Mouse (Mus musculus): Measurements from ENCODE around the gene Zc3h7a.
"Not testable (repeated sequence)": the region's sequence is repeated elsewhere in the genome, so short reads cannot be mapped to it uniquely, and the experiment has no call there.

Gene Zc3h7a

DNA sequence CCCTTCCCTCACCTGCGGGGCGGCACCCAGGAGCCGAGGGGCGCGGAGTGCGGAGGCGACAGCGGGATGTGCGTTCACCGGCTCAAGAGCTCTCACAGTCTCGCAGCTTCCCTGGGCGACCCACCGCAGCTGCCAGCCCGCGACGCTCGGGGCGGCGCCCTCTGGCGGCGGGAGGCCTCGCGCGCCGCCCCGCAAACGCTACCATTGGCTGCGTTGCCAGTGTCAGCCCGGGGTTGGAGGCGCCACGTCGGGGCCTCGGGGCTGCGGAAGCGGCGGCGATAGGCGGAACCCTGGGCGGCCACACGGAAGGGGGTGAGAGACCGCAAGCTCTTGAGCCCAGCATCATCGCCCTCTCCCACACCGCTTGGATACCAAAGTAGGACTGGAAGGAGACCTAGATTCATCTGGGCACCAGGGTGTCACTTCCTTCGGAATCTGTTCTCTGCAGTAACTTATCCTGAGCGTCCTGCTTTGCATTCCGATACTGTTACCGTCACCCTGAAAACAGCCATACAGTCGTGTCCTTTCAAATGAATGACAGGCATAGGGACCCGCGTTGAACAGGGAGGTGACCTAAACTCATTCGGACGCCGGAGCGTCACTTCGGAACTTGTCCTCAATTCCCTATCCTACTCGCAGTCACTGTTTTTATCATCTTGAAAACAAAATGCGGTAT is at the start of gene Zc3h7a:
Zc3h7a (minus strand) TSS at position 186 of the 676 bp plus-strand sequence.
- DNase-seq, result peak; percentile 89

DNA sequence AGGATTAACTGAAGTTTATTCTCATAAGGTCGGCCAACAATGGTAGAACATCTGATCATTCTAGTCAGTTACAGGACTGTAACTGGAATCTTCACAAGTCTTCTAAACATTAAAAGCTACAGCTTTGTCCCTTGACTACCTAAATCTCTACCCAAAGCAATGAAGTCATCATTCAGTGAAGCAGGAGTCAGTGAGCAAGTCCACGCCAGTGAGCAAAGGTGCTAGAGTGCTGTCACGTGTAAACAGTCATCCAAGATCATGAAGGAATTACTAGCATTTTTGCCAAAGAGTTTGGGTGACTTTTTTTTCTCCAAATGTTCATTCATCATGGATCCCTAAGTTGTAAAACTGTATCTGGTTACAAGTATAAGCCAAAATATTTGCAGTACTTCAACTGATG is 41.6 kb upstream of the Zc3h7a start:
- DNase-seq, result no peak

DNA sequence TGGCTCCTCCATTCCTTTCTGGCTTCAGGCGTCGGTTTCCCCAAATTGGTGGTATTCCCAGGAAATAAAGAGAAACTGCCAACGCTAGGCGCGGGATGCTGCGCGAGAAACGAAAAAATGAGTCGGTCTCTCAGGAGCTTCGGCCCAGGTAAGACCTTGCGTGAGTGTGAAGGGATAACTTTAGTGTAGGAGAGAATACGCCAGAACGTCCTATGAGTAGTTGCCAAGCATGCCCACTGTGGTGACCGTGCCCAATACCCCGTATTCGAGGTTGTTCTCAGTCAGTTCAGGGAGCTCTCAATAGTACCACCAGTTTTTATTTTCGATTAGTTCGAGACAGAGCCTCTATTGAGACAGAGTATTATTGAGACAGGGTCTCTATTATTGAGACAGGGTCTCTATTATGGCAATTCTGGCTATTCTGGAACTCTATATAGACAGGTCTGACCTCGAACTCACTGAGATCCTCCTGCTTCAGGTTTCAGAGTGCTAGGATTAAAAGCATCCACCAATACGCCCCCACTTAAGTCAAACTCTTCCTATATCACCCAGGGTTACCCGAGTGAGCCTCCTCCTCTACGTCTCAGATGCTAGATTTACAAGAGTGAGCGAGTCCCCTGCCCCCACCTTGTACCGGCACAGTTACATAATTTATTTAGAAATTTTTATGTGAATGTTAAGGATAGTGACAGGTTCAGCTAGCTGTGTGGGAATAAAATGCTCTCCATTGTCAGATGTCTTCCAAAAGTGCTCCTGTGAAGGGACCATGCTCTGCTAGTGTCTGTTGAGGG is 27.6 kb upstream of the Zc3h7a start:
- DNase-seq, result no peak

DNA sequence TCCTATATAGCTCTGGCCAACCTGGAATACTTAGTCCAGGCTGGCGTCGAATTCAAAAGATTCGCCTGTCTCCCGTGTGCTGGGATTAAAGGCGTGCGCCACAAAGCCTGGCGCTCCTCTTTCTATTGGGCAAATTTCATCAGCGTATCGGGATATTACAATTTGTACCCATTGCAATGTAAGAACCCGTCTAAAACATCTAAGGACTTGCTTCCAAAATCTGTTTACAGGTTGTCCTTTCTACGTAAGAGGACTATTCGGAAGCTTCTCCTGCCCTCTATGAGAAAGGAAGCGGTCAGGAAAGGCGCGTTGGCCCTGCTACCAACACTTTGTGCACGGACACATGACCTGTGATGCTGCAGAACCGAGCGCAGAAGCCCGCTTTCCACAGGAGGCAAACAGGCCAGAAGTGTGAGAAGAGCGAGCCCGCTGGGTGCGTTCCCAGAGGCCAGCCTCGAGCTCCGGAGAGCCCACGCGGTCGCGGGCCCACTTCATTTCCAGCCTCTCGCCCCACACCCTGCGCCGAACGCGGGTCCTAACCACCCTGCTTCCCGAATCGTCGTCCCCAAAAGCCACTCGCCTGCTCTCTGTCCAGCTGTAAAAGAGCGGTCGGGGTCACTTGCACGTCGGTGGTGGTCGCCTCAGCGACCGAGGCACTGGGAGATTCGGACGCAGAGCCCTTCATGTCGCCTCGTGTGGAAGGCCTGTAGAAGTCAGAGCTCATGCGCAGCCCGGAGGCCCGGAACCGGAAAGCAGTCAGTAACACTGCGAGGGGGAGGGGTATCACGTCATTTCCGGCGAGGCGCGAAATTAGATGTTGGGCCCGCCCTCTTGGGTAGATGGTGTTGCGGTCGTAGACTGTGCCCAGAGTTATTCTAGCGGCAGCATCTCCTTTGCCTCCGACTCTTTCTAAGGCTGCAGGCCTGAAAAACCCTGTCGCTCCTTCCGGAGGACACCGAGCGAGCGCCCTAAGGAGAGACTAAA is 26.7 kb upstream of the Zc3h7a start, which contains the start of gene Rsl1d1:
Rsl1d1 (minus strand) TSS at position 761 of the 984 bp plus-strand sequence.
- DNase-seq, result peak; percentile 89

DNA sequence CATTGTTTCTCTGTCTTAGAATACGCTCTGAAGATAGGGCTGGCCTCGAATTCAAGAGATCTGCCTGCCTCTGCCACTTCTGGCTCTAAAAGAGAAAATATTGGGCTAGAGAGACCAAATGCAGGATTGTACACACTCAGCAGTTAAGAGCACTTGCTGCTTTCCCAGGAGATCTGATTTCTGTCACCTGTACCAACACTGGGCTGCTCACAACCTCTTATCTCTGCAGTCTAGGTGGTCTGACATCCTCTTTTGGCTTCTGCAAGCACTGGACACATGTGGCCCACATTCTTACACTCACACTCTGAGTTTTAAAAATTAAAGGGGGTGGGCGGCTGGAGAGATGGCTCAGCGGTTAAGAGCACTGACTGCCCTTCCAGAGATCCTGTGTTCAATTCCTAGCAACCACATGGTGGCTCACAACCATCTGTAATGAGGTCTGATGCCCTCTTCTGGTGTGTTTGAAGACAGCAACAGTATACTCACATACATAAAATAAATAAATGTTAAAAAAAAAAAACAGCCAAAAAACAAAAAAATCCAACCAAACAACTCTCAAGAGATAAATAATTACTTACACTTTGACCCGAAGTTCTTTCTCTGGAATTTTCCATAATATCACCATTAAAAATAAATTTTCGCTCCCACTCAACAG is 25.7 kb upstream of the Zc3h7a start:
- DNase-seq, result no peak

DNA sequence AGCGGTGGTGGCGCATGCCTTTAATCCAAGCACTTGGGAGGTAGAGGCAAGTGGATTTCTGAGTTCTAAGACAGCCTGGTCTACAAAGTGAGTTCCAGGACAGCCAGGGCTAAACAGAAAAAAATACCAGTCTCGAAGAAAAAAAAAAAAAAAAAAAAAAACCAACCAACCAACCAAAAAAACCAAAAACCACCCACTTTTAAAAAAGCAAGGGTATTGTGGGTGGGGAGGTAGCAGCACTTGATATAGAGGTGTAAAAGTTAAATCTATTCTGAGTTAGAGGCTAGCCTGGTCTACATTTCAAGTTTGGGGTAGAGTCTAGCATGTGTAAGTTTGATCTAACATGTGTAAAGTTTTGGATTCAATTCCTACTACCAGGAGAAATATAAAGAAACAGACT is 24.1 kb upstream of the Zc3h7a start:
- DNase-seq, result no peak

DNA sequence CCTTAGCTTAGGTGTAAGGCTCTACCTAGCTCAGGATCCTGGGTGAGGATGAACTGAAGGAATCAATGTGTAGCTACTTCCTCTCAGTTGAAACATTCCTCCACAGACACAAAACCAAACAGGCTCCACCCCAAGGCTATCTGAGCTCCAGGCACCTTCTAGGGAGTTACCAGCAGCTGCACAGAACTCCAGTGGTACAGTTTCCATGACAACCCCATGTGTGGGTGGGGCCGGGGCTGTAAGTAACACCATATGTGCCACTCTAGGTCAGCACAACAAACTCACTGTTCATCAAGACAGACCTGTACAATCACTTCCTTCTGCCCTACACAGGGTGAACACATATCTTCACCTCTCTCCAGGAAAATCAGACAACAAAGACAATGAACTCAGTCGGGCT is 22.3 kb upstream of the Zc3h7a start:
- no peak for DNase-seq

DNA sequence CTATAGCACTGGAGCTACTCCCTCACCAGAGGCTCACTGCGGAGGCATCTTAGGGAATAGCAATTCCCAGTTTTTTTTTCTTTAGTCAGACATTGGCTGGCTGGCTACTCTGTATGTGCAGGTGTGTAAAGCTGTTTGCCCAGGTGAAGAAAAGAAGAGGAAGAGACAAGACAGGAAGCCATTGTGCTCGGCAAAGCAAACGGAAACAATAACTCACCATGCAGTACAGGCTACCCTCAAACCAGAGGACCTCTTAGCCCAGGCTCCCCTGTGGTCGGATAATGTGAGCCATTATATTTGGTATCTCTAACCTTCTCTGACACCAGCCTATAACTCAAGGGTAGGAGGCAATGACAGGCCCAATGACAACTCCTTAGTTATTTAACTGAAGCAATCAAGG is 20.9 kb upstream of the Zc3h7a start:
- DNase-seq, result no peak

DNA sequence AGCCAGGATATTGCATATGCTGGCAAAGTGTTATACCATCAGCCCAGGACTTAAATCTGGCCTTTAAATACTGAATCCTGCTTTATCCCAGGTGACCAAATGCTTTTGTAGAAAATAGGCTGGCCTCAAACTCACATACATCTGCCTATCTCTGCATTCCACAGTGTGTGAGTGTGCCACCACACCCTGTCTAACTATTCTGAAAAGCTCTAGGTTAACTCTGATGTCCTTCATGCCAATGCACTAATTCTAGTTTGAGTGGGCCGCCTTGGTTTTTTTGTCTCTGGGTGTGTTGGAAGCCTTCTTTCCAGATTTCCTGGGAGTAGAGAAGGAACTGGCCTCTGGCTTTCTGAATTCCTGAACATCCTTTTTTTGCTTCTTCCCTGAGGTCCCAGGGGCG is 17.0 kb upstream of the Zc3h7a start:
- DNase-seq, result no peak

DNA sequence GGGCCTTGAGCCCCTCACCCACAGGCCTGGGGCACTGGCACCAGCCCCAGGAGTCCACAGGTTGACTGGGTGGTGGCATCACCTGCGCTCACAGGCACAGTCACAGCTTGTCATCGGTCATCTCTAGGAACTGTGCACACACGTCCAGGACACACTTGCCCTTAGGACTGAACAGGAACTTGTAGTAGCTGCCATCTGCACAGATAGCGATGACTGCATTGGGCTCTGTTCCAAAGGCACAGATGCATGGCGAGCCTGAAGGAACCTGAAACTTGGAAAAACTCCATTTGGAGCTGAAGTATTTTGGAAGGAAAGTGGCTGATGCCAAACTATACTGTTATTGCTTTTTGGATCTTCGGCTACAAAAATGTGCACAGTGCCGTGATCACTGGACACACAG is 14.0 kb upstream of the Zc3h7a start:
- DNase-seq, result no peak

DNA sequence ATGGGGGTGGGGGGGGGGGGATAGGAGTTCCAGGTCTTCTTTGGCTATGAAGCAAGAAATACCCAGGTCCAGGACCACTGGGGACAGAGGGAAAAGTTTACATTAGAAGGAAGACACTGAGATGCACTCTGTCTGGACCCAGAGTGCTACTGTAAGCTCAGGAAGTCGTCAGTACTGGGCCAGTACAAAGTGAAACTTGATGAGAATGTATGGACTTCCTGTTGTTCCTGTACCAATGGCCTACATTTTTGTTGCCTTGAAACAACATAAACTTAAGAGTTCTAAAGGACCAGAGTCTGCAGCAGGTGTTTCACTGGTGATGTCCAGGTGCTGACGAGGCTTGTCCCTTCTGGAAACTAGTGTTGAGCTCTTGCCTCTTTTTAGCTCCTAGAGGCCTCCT is 1.2 kb upstream of the Zc3h7a start:
- no peak for DNase-seq

DNA sequence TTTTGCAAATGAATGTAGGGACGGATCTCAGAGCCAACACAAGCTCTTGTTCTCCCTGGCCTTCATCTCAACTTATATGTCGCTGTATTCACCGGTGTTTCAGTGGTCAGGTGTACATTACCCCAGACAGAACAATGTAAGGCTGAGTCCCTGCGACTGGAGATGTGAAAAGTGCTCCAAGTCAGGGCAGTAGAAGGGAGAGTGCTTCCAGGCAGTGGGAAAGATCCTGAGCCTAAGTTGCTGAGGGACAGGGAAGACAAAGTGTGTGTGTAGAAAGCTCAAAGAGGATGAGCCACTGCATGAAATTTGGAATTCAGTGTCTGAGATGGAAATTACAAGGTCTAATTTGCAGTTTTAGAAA is 671 bp upstream of the Zc3h7a start:
- DNase-seq, result no peak

DNA sequence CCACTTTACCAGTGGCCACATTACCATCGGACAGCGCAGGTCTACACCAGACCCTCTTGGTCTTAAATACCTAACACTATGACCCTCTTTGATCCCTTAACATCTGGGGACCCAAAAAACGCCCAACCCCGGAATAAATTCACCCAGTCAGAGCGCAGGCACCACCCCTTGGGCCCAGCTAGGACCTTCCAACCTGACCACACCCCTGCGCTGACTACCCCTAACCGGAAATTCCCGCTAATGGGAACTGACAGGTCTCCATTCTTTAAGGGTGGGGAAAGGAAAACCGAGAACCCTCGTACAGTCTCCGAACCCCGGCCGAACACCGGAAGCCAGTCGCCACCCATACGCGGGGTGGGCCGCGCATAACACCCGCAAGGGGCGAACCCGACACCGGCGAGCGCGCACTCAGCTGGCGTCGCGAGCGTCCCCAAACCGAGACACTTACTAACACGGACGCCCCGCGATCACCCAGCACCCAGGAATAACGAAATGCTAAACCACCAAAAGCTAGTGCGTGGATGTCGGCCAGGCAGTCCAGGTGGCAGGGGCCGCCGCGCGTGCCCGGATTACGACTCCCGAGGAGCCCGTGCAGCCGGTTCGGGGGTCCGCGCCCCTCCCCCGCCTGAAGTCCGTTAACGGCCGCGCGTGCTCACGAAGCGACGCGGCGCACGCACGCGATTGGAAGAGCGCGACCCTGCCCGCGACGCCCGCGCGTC is 545 bp downstream of the Zc3h7a start:
- DNase-seq, result peak; percentile 71

DNA sequence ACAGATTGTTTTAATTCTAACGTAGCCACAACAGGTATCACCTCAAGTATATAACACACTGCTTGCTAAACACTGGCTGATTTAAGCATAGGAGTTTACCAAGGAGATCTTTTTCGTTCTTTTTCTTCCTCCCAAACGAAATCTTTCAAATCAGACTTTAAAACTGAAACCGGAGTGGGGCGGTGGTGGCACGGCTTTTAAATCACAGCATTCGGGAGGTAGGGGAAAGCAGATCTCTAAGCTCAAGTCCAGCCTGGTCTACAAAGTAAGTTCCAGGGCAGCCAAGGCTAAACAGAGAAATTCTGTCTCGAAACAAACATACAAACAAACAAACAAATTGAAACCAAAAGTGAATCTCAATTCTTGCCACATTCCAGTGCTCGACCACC is 1.1 kb downstream of the Zc3h7a start:
- DNase-seq, result no peak

DNA sequence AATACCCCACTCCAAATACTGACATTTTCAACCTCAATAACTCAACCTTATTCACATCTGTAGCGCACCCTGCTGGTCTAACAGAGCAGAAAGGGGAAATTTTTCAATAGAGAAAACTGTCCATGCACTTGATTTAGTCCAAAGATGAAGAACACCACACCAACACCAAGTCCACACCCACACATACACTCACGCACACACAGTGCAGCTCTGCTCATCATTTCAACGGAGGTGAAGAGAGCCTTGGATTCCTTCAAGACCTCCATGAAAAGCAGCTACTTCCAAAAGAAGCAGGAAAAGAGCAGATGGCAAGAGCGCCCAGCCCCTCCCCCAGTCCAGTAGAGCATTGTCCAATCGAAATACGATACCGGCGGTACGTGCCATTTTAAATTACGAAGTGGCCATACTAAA is 1.5 kb downstream of the Zc3h7a start:
- peak; percentile 51 for DNase-seq

DNA sequence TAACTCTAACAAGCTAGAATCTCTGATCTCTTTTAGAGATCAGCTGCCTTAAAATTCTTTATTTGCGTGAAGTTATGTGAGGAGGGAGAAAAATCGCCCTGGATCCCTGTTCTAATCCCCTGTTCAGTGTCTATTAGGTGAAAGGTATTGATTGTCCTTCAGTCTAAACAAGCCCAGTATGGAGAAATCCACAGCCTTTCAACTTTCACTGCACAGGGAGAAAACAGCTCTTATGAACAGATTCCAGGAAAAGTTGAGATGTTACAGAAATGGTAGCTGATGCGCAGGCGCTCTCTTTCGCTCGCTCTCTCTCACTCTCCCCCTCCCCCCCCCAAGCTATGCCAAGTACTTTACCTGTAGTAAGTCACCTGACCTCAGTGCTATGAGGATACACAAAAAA is 4.5 kb downstream of the Zc3h7a start:
- DNase-seq, result no peak

DNA sequence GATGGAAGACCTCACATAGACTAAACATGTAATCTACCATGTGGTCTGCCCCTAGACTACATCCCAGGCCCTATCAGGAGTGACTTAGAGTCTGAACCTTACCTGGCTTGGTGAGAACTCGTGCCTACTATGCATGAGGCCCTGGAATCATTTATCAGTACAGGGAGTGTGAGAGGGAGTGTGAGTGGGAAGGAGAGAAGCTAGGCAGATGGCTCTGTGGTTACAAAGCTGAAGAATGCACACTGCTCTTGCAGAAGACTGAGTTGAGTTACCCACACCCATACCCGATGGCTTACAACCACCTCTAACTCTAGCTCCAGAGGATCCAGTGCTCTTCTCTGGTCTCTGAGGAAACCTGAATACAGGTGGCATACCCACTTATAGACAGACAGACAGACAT is 9.8 kb downstream of the Zc3h7a start:
- no peak for DNase-seq

DNA sequence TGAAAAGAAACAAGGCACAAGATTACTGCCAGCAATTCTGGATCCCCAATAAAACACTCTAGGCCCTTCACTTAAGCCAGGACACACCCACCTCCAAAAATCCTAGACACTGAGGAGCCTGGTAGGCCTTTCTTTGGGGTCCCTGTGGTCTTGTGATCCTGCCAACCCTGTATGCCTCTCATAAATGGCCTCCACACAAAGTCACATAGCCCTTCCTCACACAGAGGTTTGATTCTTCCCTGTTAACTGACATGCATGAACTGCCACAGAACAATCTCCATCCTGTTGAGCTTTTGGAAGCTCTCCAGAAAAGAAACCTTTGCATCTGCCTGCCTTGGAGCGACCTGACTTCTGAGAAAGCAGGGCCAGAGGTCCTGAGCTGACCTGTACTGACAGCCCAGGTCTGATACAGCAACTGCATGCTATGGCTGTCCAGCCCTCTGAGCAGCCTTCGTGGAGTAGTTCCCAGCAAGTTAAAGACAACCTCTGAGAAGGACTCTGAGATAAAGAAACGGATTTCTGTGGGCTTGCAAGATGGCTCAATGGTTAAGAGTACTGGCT is 11.4 kb downstream of the Zc3h7a start:
- peak; percentile 20 for DNase-seq

DNA sequence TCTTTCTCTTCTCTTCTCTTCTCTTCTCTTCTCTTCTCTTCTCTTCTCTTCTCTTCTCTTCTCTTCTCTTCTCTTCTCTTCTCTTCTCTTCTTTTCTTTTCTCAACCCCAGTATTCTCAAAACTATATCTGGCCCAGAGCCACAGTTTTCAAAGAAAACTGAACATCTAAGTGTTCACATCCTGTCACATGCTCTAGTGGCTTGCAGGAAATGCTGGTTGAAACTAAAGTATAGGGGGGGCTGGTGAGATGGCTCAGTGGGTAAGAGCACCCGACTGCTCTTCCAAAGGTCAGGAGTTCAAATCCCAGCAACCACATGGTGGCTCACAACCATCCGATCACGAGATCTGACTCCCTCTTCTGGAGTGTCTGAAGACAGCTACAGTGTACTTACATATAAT is 18.5 kb downstream of the Zc3h7a start:
- DNase-seq, result not testable (repeated sequence)

DNA sequence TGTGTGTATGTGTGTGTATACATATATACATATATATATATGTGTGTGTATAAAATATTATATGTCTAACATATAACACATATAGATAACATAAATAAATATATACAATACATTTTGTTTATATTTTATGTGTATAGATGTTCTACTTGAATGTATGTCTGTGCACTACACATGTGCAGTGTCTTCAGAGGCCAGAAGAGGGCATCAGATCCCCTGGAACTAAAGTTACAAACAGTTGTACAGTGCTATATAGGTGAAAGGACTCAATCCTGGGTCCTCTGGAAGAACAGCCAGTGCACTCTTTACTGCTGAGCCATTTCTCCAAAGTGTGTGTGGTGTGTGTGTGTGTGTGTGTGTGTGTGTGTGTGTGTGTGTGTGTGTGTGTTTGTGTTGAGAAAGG is 21.7 kb downstream of the Zc3h7a start:
- no peak for DNase-seq

DNA sequence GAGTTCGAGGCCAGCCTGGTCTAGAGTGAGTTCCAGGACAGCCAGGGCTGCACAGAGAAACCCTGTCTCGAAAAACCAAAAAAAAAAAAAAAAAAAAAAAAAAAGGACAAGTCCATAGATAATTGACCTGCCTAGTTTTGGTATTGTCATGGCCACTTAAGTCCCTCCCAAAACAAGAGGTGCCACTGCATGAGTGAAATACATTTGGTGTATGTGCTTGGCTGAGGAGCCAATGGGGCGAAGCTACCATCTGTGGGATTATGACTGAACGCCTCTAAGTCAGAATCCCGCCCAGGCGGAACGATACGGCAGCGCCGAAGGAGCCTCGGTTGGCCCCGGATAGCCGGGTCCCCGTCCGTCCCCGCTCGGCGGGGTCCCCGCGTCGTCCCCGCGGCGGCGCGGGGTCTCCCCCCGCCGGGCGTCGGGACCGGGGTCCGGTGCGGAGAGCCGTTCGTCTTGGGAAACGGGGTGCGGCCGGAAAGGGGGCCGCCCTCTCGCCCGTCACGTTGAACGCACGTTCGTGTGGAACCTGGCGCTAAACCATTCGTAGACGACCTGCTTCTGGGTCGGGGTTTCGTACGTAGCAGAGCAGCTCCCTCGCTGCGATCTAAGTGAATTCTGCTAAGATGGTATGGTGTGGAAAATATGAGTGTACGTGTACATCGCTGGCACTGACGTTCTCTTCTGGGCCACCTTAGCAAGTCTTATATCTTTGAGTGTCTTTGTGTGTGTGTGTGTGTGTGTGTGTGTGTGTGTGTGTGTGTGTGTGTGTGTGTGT is 32.3 kb downstream of the Zc3h7a start:
- peak; percentile 97 for DNase-seq

Measured in kidney, adult 11 months (tissue).